Mouse (Mus musculus) myocyte (in vitro differentiated cells): ENCODE results near the gene Kalrn. TPM values are rescaled to one million over a fixed set of nuclear protein-coding genes. Genes with fewer than 3 reads are reported as not detected.

Source experiments
- H3K27me3 ChIP-seq: one replicate; pipeline ENCODE4 v1.6.1; 2011; ENCODE audit not compliant: control insufficient read depth, insufficient read depth, insufficient read length
- H3K36me3 ChIP-seq: one replicate; pipeline ENCODE4 v1.6.1; 2011; ENCODE audit not compliant: control insufficient read depth, insufficient read depth
- H3K4me2 ChIP-seq: one replicate; pipeline ENCODE4 v1.6.1; 2011; ENCODE audit warnings: low read depth, control low read depth
- H3K4me3 ChIP-seq: one replicate; pipeline ENCODE4 v1.5.1; 2011; ENCODE audit warnings: mild to moderate bottlenecking, control low read depth, moderate library complexity
- H3K79me2 ChIP-seq: one replicate; pipeline ENCODE4 v1.6.1; 2011; ENCODE audit not compliant: control insufficient read depth, insufficient read depth
- H3ac ChIP-seq: one replicate; pipeline ENCODE4 v1.6.1; 2011; ENCODE audit not compliant: control insufficient read depth, insufficient read length
- CEBPB ChIP-seq: IDR thresholded peaks from 2 replicates; pipeline ENCODE4 v1.6.1; 2011; ENCODE audit warnings: mild to moderate bottlenecking, moderate library complexity; ENCODE audit not compliant: poor library complexity, insufficient read depth, severe bottlenecking
- E2F4 ChIP-seq: IDR thresholded peaks from one replicate; pipeline ENCODE4 v1.6.1; 2011; ENCODE audit warnings: mild to moderate bottlenecking, control low read depth, moderate library complexity; ENCODE audit not compliant: insufficient read depth
- MAX ChIP-seq: IDR thresholded peaks from one replicate; pipeline ENCODE4 v1.6.1; 2011; ENCODE audit warnings: low read depth, mild to moderate bottlenecking, control low read depth
- MYOD1 ChIP-seq, 3 experiments: IDR thresholded peaks; one replicate each; pipeline ENCODE4 v1.6.1; 2011; ENCODE audit warnings: control low read depth in 2 of 3, low read depth in 2 of 3, mild to moderate bottlenecking in 2 of 3, moderate library complexity in 1 of 3; ENCODE audit not compliant: insufficient read length in 2 of 3, control insufficient read depth in 1 of 3
- MYOG ChIP-seq, 3 experiments: IDR thresholded peaks; one replicate each; pipeline ENCODE4 v1.6.1; 2011; ENCODE audit warnings: control low read depth in 2 of 3, low read depth in 2 of 3, mild to moderate bottlenecking in 2 of 3; ENCODE audit not compliant: insufficient read length in 2 of 3, control insufficient read depth in 1 of 3, insufficient read depth in 1 of 3
- POLR2A ChIP-seq: IDR thresholded peaks from one replicate; pipeline ENCODE4 v1.6.1; 2011; ENCODE audit warnings: low read depth, mild to moderate bottlenecking, control low read depth, moderate library complexity; ENCODE audit not compliant: insufficient read length
- POLR2AphosphoS2 ChIP-seq: IDR thresholded peaks from one replicate; pipeline ENCODE4 v1.6.1; 2011; ENCODE audit warnings: low read depth, control low read depth; ENCODE audit not compliant: insufficient read length
- REST ChIP-seq: IDR thresholded peaks from one replicate; pipeline ENCODE4 v1.6.1; 2011; ENCODE audit warnings: mild to moderate bottlenecking, control low read depth, moderate library complexity; ENCODE audit not compliant: insufficient read depth, insufficient read length
- SRF ChIP-seq: IDR thresholded peaks from one replicate; pipeline ENCODE4 v1.6.1; 2011; ENCODE audit warnings: low read depth; ENCODE audit not compliant: control insufficient read depth, insufficient read length
- TCF12 ChIP-seq: IDR thresholded peaks from one replicate; pipeline ENCODE4 v1.6.1; 2011; ENCODE audit warnings: mild to moderate bottlenecking, control low read depth; ENCODE audit not compliant: poor library complexity, insufficient read depth, severe bottlenecking
- TCF3 ChIP-seq: IDR thresholded peaks from one replicate; pipeline ENCODE4 v1.6.1; 2011; ENCODE audit warnings: low read depth, control low read depth; ENCODE audit not compliant: insufficient read length
- USF1 ChIP-seq: IDR thresholded peaks from one replicate; pipeline ENCODE4 v1.6.1; 2011; ENCODE audit warnings: low read depth, mild to moderate bottlenecking, control low read depth, moderate library complexity
- polyA plus RNA-seq: library from polyadenylated mRNA; unstranded; fragments of >200 nt; fragmentation: generic; extraction: Trizol; gene quantifications from one replicate; pipeline ENCODE4 v1.2.1, GENCODE M21; 2012; ENCODE audit warnings: missing spikeins

Gene Kalrn
- polyA plus RNA-seq, 1 experiment: 5.5 TPM

- no peaks in the 10 kb centered on the region for H3K27me3 ChIP-seq
- no peak overlapping the region for H3ac ChIP-seq
- peak overlapping the region; percentile 58 for H3K4me2 ChIP-seq
- peaks cover 27% of the 10 kb centered on the region for H3K79me2 ChIP-seq
- H3K36me3 ChIP-seq: no peaks in the 10 kb centered on the region
- TF ChIP-seq REST (no peak), CEBPB (peak; percentile 5; the same call in 1 of the 2 replicates)
- H3K4me3 ChIP-seq: no peak overlapping the region
Measured at GRCm38 (mm10) chr16:34560411-34560810, 12.9 kb downstream of the Kalrn start.

- no peaks in the 10 kb centered on the region for H3K36me3 ChIP-seq
- H3ac ChIP-seq: no peak overlapping the region
- no peaks in the 10 kb centered on the region for H3K27me3 ChIP-seq
- no peak for TF ChIP-seq CEBPB
- peaks cover 27% of the 10 kb centered on the region for H3K79me2 ChIP-seq
- H3K4me3 ChIP-seq: no peak overlapping the region
- H3K4me2 ChIP-seq: no peak overlapping the region
Measured at GRCm38 (mm10) chr16:34557891-34558290, 15.4 kb downstream of the Kalrn start.

GRCm38 (mm10) chr16:34552731-34553130 lies 20.6 kb downstream of the Kalrn start:
- TF ChIP-seq USF1 (no peak), MAX (no peak), CEBPB (no peak), POLR2AphosphoS2 (no peak), TCF3 (no peak), MYOG (IDR thresholded peaks at IDR 0.05; ENCODE audit: control insufficient read depth in 1 of 3, insufficient read depth in 1 of 3, insufficient read length in 2 of 3, low read depth in 2 of 3) (no peak), REST (no peak), SRF (no peak), TCF12 (no peak), MYOD1 (IDR thresholded peaks at IDR 0.05; ENCODE audit: control insufficient read depth in 1 of 3, insufficient read length in 2 of 3, low read depth in 2 of 3) (no peak), E2F4 (no peak), POLR2A (no peak)
- Histone ChIP-seq H3K27me3 (no peaks in the 10 kb centered on the region), H3K4me2 (no peak overlapping the region), H3K36me3 (no peaks in the 10 kb centered on the region), H3K4me3 (no peak overlapping the region), H3K79me2 (peaks cover 13% of the 10 kb centered on the region), H3ac (no peak overlapping the region)

- Histone ChIP-seq H3K79me2 (no peaks in the 10 kb centered on the region), H3K4me2 (peak overlapping the region; percentile 31), H3K36me3 (no peaks in the 10 kb centered on the region), H3K27me3 (no peaks in the 10 kb centered on the region), H3ac (no peak overlapping the region), H3K4me3 (no peak overlapping the region)
- no peak for TF ChIP-seq TCF12
- no peak for TF ChIP-seq TCF3
- no peak for TF ChIP-seq CEBPB
- no peak for TF ChIP-seq MAX
- no peak for TF ChIP-seq REST
- TF ChIP-seq USF1: no peak
- TF ChIP-seq MYOD1 (IDR thresholded peaks at IDR 0.05; ENCODE audit: control insufficient read depth in 1 of 3, insufficient read length in 2 of 3, low read depth in 2 of 3): no peak
- TF ChIP-seq E2F4: no peak
Measured at GRCm38 (mm10) chr16:34549470-34549999, 23.8 kb downstream of the Kalrn start.

DNA sequence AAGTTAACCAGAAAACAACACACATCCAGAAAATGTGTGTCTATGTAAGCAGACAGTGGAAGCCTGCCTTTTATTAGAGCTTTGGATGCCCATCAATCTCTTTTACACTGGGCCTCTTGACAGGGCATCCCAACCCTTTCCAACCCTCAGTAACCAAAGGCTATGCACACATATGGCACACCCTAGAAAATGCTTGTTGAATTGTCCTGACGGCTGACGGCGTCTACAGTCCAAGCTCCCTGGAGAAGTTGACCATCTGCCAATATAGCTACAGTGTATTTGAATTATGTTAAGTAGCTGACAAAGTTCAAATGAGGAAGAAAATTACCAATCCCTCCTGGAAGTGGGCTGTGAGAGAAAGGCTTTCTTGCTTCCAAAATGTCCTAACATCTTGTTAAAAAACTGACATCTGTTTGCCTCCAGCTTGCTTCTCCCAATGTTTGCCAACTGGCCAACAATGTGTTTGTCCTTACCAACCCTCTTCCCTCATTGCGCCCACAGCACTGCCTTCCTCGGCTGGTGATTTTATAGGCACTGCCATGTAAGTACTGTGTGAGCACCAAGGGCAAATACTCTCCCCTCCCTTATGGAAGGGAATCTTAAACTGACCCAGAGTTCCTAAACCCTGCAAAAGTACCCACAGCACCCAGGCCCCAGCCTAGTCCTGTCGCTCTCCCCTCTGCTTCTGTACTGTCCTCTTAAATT lies 26.4 kb downstream of the Kalrn start:
- Histone ChIP-seq H3K79me2 (no peaks in the 10 kb centered on the region), H3K4me3 (no peak overlapping the region), H3ac (no peak overlapping the region), H3K36me3 (no peaks in the 10 kb centered on the region), H3K27me3 (no peaks in the 10 kb centered on the region), H3K4me2 (no peak overlapping the region)
- no peak for TF ChIP-seq CEBPB
- TF ChIP-seq USF1: no peak
- TF ChIP-seq POLR2AphosphoS2: no peak

DNA sequence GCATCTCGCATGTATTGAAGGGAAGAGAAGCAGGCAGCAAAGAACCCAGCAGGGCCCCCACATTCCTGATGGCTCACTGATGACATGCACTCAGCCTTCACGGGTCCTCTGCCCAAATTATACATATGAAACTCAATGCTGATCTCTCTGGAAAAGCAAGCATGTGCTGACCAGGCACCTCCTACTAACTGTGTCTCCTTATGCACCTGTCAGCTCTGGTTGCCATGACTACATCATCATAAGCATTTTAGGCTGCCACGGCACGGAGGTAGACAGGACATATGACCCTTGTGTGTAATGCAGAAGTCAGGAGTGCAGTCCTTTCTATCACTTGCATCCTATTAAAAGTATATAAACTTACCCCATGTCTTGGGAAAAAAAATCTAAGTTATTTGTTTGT lies 29.6 kb downstream of the Kalrn start:
- H3K27me3 ChIP-seq: no peaks in the 10 kb centered on the region
- H3ac ChIP-seq: no peak overlapping the region
- no peaks in the 10 kb centered on the region for H3K79me2 ChIP-seq
- no peak overlapping the region for H3K4me3 ChIP-seq
- no peaks in the 10 kb centered on the region for H3K36me3 ChIP-seq
- no peak overlapping the region for H3K4me2 ChIP-seq
- TF ChIP-seq REST: no peak
- no peak for TF ChIP-seq SRF
- TF ChIP-seq MYOD1 (IDR thresholded peaks at IDR 0.05; ENCODE audit: control insufficient read depth in 1 of 3, insufficient read length in 2 of 3, low read depth in 2 of 3): peak in 1 of 3 experiments; percentile 25
- no peak for TF ChIP-seq POLR2AphosphoS2
- TF ChIP-seq POLR2A: no peak
